Mouse (Mus musculus) neural tube, embryonic 14.5 days (tissue): ENCODE results near the gene Snd1. TPM values are rescaled to one million over a fixed set of nuclear protein-coding genes. Genes with fewer than 3 reads are reported as not detected.

ENCODE experiments used
- ATAC-seq: fragments of 200-750 bp; cut with Nextera tagmentation; 2 replicates; pipeline ENCODE4 v1.8.0; 2017; ENCODE audit warnings: low read depth, mild to moderate bottlenecking, moderate TSS enrichment, moderate library complexity
- H3K27ac ChIP-seq: fragments of 300-500 bp; sonication (generic); 2 replicates; pipeline ENCODE4 v1.5.1; 2014; ENCODE audit warnings: low read depth, mild to moderate bottlenecking, control low read depth, low read length, moderate library complexity, mixed read lengths
- H3K27me3 ChIP-seq: fragments of 300-500 bp; sonication (generic); 2 replicates; pipeline ENCODE4 v1.6.1; 2014; ENCODE audit warnings: low read length; ENCODE audit not compliant: control insufficient read depth, insufficient read depth
- H3K36me3 ChIP-seq: fragments of 300-500 bp; sonication (generic); 2 replicates; pipeline ENCODE4 v1.6.1; 2014; ENCODE audit warnings: low read length, mixed read lengths; ENCODE audit not compliant: control insufficient read depth, insufficient read depth
- H3K4me1 ChIP-seq: fragments of 300-500 bp; sonication (generic); 2 replicates; pipeline ENCODE4 v1.6.1; 2014; ENCODE audit warnings: low read length; ENCODE audit not compliant: control insufficient read depth, insufficient read depth
- H3K4me2 ChIP-seq: fragments of 300-500 bp; sonication (generic); 2 replicates; pipeline ENCODE4 v1.6.1; 2014; ENCODE audit warnings: mild to moderate bottlenecking, low read depth, low read length, control low read depth
- H3K4me3 ChIP-seq: fragments of 300-500 bp; sonication (generic); 2 replicates; pipeline ENCODE4 v1.5.1; 2014; ENCODE audit warnings: low read depth, low read length, control low read depth, mixed read lengths
- H3K9ac ChIP-seq: fragments of 300-500 bp; sonication (generic); replicated peaks from 2 replicates; pipeline ENCODE4 v1.6.1; 2014; ENCODE audit warnings: low read depth, mild to moderate bottlenecking, control low read depth, low read length, mixed read lengths
- H3K9me3 ChIP-seq: fragments of 300-500 bp; sonication (generic); 2 replicates; pipeline ENCODE4 v1.6.1; 2016; ENCODE audit warnings: low read length; ENCODE audit not compliant: control insufficient read depth
- WGBS: fragments of 180-500 bp; shearing (Covaris S2); extraction: QIAGEN DNeasy Blood & Tissue Kit; methylation state at CpG from one replicate; pipeline ENCODE4 v1.1.7; 2014; 5-methylcytosine and 5-hydroxymethylcytosine counted together
- polyA plus RNA-seq: library from polyadenylated mRNA; unstranded; fragments of >200 nt; fragmentation: Nextera tagmentation; extraction: Ambion mirVana; gene quantifications from 2 replicates; pipeline ENCODE4 v1.2.1, GENCODE M21; 2014

Gene Snd1
- polyA plus RNA-seq, 1 experiment from 2014 or later = 73.8 TPM

GRCm38 (mm10) chr6:28546943-28547342 lies 72.0 kb downstream of the Snd1 start:
- Histone ChIP-seq H3K4me3 (no peak overlapping the region), H3K27me3 (no peaks in the 10 kb centered on the region), H3K27ac (no peak overlapping the region), H3K36me3 (no peaks in the 10 kb centered on the region), H3K9ac (no peak overlapping the region), H3K9me3 (no peaks in the 10 kb centered on the region), H3K4me2 (no peak overlapping the region), H3K4me1 (0 out of 2 replicates have a peak, but pooled peaks cover 3% of the 10 kb centered on the region)
- no peak for ATAC-seq
- 91% methylated on average over 2 of the region's 2 CpGs for WGBS

GRCm38 (mm10) chr6:28549374-28549773 lies 74.4 kb downstream of the Snd1 start:
- no peak overlapping the region for H3K4me3 ChIP-seq
- H3K36me3 ChIP-seq = no peaks in the 10 kb centered on the region
- ATAC-seq = no peak
- H3K4me2 ChIP-seq = no peak overlapping the region
- no peak overlapping the region for H3K9ac ChIP-seq
- no peaks in the 10 kb centered on the region for H3K9me3 ChIP-seq
- 83% methylated on average over 2 of the region's 2 CpGs for WGBS
- H3K27ac ChIP-seq = no peak overlapping the region
- no peaks in the 10 kb centered on the region for H3K4me1 ChIP-seq
- H3K27me3 ChIP-seq = no peaks in the 10 kb centered on the region

- no peaks in the 10 kb centered on the region for H3K36me3 ChIP-seq
- H3K9me3 ChIP-seq = no peaks in the 10 kb centered on the region
- H3K9ac ChIP-seq = no peak overlapping the region
- no peak for ATAC-seq
- WGBS = 72% methylated on average over 7 of the region's 7 CpGs
- H3K4me3 ChIP-seq = no peak overlapping the region
- H3K27ac ChIP-seq = no peak overlapping the region
- H3K27me3 ChIP-seq = no peaks in the 10 kb centered on the region
- no peak overlapping the region for H3K4me2 ChIP-seq
- H3K4me1 ChIP-seq = no peaks in the 10 kb centered on the region
These were observed 75.5 kb downstream of the Snd1 start for GRCm38 (mm10) chr6:28550255-28551004.

GRCm38 (mm10) chr6:28554470-28554869 lies 79.5 kb downstream of the Snd1 start:
- H3K4me1 ChIP-seq = 0 out of 2 replicates have a peak, but pooled peaks cover 3% of the 10 kb centered on the region
- no peak for ATAC-seq
- WGBS = 88% methylated on average over 1 of the region's 1 CpGs
- no peaks in the 10 kb centered on the region for H3K9me3 ChIP-seq
- no peak overlapping the region for H3K4me3 ChIP-seq
- no peaks in the 10 kb centered on the region for H3K27me3 ChIP-seq
- no peak overlapping the region for H3K4me2 ChIP-seq
- H3K9ac ChIP-seq = no peak overlapping the region
- no peak overlapping the region for H3K27ac ChIP-seq
- H3K36me3 ChIP-seq = no peaks in the 10 kb centered on the region

- Histone ChIP-seq H3K9ac (no peak overlapping the region), H3K9me3 (no peaks in the 10 kb centered on the region), H3K4me3 (no peak overlapping the region), H3K4me1 (0 out of 2 replicates have a peak, but pooled peaks cover 3% of the 10 kb centered on the region), H3K4me2 (no peak overlapping the region), H3K27me3 (no peaks in the 10 kb centered on the region), H3K36me3 (no peaks in the 10 kb centered on the region), H3K27ac (no peak overlapping the region)
- 66% methylated on average over 6 of the region's 6 CpGs for WGBS
- ATAC-seq = no peak
These were observed 80.1 kb downstream of the Snd1 start for GRCm38 (mm10) chr6:28555002-28555401.

GRCm38 (mm10) chr6:28555428-28555827 lies 80.5 kb downstream of the Snd1 start:
- no peaks in the 10 kb centered on the region for H3K36me3 ChIP-seq
- H3K9me3 ChIP-seq = no peaks in the 10 kb centered on the region
- H3K27ac ChIP-seq = no peak overlapping the region
- no peak overlapping the region for H3K9ac ChIP-seq
- H3K27me3 ChIP-seq = no peaks in the 10 kb centered on the region
- 88% methylated on average over 7 of the region's 7 CpGs for WGBS
- ATAC-seq = no peak
- 0 out of 2 replicates have a peak, but pooled peaks cover 3% of the 10 kb centered on the region for H3K4me1 ChIP-seq
- no peak overlapping the region for H3K4me3 ChIP-seq
- no peak overlapping the region for H3K4me2 ChIP-seq

- ATAC-seq = no peak
- no peaks in the 10 kb centered on the region for H3K27me3 ChIP-seq
- peaks cover 7% of the 10 kb centered on the region; the same call in 1 of the 2 replicates for H3K4me1 ChIP-seq
- H3K4me3 ChIP-seq = no peak overlapping the region
- H3K27ac ChIP-seq = peak overlapping the region; percentile 34; the same call in 1 of the 2 replicates
- WGBS = 44% methylated on average over 6 of the region's 6 CpGs
- no peaks in the 10 kb centered on the region for H3K9me3 ChIP-seq
- H3K9ac ChIP-seq = no peak overlapping the region
- no peak overlapping the region for H3K4me2 ChIP-seq
- no peaks in the 10 kb centered on the region for H3K36me3 ChIP-seq
These were observed 82.8 kb downstream of the Snd1 start for GRCm38 (mm10) chr6:28557728-28558127.

- no peaks in the 10 kb centered on the region for H3K9me3 ChIP-seq
- 94% methylated on average over 2 of the region's 2 CpGs for WGBS
- H3K4me2 ChIP-seq = no peak overlapping the region
- H3K9ac ChIP-seq = no peak overlapping the region
- H3K4me3 ChIP-seq = no peak overlapping the region
- H3K27ac ChIP-seq = no peak overlapping the region
- peaks cover 9% of the 10 kb centered on the region; the same call in 1 of the 2 replicates for H3K4me1 ChIP-seq
- ATAC-seq = no peak
- no peaks in the 10 kb centered on the region for H3K27me3 ChIP-seq
- no peaks in the 10 kb centered on the region for H3K36me3 ChIP-seq
These were observed 84.5 kb downstream of the Snd1 start for GRCm38 (mm10) chr6:28559419-28559818.

GRCm38 (mm10) chr6:28561291-28561995 lies 86.5 kb downstream of the Snd1 start:
- no peaks in the 10 kb centered on the region for H3K27me3 ChIP-seq
- H3K9ac ChIP-seq = no peak overlapping the region
- no peak for ATAC-seq
- H3K9me3 ChIP-seq = no peaks in the 10 kb centered on the region
- no peak overlapping the region for H3K4me2 ChIP-seq
- peaks cover 9% of the 10 kb centered on the region; the same call in 1 of the 2 replicates for H3K4me1 ChIP-seq
- no peak overlapping the region for H3K4me3 ChIP-seq
- no peaks in the 10 kb centered on the region for H3K36me3 ChIP-seq
- 85% methylated on average over 5 of the region's 5 CpGs for WGBS
- no peak overlapping the region for H3K27ac ChIP-seq
